Mouse (Mus musculus) skeletal muscle tissue, adult 2 months (tissue): ENCODE measurements at regions not wholly inside any gene's neighbourhood (a gene's known extent, or its start where the extent isn't known, plus 50 kb on each side); places are given as distances from the start of the nearest gene placed in this dataset.
"Not testable (repeated sequence)": the region's sequence is repeated elsewhere in the genome, so short reads cannot be mapped to it uniquely, and the experiment has no call there.

ENCODE experiments used
- DNase-seq: peaks from one replicate; pipeline ENCODE4 v3.0.0-alpha.2; 2012; ENCODE audit warnings: low read depth, low spot score

- DNase-seq, result no peak
Measured at GRCm38 (mm10) chr2:78019916-78020315, 73.7 kb upstream of the Cwc22 start.

GRCm38 (mm10) chr2:78012441-78012840 lies 66.3 kb upstream of the Cwc22 start:
- DNase-seq, result not testable (repeated sequence)

DNA sequence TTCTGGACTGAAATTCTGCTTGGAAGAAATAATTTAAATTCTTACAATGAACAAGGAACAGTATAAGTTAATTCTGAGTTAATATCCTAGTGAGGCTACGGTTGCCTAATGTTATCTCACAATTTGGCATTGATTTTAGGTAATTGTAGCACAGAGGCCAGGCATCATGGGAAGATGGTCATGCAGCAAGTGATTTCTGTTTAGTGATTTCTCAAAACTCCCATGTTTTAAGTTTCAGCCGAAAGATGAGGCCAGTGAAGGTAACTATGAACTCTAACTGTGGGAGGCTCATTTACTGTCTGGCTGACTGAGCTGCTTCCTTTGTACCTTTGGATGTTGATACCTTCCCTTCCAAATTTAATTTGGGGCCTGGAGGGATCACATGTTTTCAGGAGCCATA lies 65.6 kb upstream of the Cwc22 start:
- no peak for DNase-seq

DNA sequence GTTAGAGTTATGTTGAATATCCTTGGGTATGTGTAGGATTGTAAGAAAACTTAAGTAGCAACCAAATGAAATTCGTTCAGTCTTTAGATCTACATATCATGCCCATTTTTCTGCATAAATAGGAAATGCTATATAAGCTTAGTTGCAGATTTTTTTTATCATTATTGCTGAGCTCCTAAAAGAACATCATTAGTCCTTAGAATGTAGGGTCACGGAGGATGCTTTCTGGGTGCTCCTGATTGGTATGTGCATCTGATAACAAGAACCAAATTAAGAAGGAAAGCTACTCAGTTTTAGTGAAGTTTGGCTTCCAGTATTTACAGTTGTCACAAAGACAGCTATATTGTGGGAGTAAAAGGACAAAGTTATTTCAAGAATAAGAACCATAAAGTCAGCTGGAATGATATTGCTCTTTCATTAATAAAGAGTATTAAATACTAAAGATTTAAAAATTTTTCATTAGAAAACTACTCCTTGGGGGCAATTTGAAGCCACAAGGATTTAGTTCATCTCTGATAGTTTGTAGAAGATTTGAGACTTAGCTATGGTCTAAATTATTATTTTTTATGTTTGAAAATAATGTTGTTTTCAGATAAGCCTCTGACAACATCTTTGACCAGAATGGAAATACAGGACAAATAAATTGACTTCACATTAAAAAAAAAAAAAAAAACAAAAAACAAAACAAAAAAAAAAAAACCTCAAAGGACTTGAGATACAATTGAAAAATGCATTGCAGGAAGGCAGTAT lies 65.1 kb upstream of the Cwc22 start:
- DNase-seq, result no peak

DNA sequence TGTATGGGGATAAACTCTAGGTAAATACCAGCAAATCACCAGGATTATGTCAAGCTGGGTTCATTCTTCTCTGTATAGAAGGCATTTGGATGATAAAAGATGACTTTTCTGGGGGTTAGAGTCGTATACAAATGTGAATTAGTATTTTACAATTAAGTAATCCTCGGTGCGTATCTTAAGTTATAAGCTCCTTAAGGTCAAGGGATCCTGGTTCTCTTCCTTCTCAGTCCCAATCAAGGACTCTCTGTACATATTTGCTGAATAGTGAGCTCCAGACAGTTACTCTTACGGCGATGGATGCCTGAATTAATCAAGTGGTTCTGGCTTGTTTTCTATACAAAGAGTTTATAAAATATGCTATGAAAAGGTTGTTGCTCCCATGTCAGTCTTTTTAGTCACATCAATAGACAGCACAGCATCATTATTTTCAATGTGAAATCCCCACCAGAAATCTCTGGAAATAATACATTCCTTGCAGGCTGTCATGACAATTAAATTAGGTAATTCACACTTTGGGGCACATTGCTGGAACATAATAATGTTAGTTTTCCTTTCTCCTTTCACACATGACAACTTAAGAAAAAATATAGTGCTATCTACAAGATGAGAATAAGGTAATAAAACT lies 64.0 kb upstream of the Cwc22 start:
- no peak for DNase-seq

- no peak for DNase-seq
Measured at GRCm38 (mm10) chr2:78008094-78008493, 61.9 kb upstream of the Cwc22 start.

GRCm38 (mm10) chr2:78005402-78006021 lies 59.3 kb upstream of the Cwc22 start:
- DNase-seq, result no peak

- no peak for DNase-seq
Measured at GRCm38 (mm10) chr2:78004426-78004825, 58.3 kb upstream of the Cwc22 start.
